Mouse (Mus musculus): ENCODE data around the gene Hoxc9.

DNA sequence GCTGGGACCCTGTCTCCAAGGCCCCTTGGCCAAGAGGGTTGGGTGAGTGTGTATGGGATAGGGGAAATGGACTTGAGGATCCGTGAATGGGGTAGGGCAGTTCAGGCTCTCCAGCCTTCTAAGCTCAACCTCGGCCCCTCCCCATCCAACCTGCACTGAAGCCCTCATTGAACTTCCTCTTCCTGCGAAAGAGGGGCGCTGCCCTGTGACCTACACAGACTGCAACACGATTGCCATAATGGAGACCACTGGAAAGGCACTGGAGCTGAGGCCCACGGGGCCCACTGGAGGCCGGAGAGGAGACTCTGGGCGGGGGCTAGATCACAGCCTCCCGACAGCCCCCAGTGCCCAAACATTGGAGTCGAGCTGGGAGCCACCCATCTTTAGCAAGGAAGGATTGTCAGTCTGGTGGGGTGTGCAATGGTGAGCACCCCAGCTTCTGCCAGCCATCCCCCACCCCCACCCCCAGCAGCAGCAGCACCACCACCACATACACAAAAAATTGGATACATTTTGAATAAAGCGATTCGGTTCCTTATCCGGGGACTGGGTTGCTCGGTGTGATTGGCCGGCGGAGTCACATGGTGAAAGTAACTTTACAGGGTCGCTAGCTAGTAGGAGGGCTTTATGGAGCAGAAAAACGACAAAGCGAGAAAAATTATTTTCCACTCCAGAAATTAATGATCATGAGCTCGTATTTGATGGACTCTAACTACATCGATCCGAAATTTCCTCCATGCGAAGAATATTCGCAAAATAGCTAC lies 58.0 kb downstream of the Hoxc9 start:
- TF ChIP-seq CTCF (IDR thresholded peaks at IDR 0.05; ENCODE audit: borderline replicate concordance, extremely low read depth, insufficient read depth, insufficient read length), result no peak
- TF ChIP-seq POLR2A (IDR thresholded peaks at IDR 0.05; ENCODE audit: borderline replicate concordance, extremely low read depth, insufficient read depth, insufficient read length, poor library complexity, severe bottlenecking), result no peak

Measured in brain, embryonic 14.5 days (tissue).